Comparison of ENCODE assay signal across 9 mouse cellular contexts in genomic region chr19:42443887-42444409, GRCm38 (mm10). TPM values are rescaled to one million over a fixed set of nuclear protein-coding genes. Genes with fewer than 3 reads are reported as not detected.
A peak's percentile ranks its signal among the peaks of the same experiment; 100 is the strongest.
DNase-seq lines count a peak whose midpoint lies in the region; TF ChIP-seq lines count a peak whose summit lies in the region.
"Had no signal": no experiment of that assay in that cellular context is flagged by ENCODE, and none has a peak within 500 bp of the region (broad histone marks: within the 10 kb centered on the region; RNA-seq: fewer than 3 reads in every experiment).

No protein-coding gene starts in this region.

- peak; percentile 28 to 33 for DNase-seq in heart, postnatal 36 days
- DNase-seq in heart, adult 8-10 months (ENCODE audit: low spot score), result no peak
- no peak for DNase-seq in testis, postnatal 14 days (ENCODE audit: low spot score)
- peak; percentile 76 to 81 for DNase-seq in cerebellum, postnatal 10 days
- DNase-seq in kidney, adult 9 months, result peak; percentile 38
- peak; percentile 3 to 13 for DNase-seq in natural killer cell, adult 2 months (ENCODE audit: low spot score in 2 of 2)
- DNase-seq in gastrocnemius, adult 18-20 months (ENCODE audit: low spot score), result no peak

- H3K4me3 ChIP-seq in testis, adult 2 months (ENCODE audit: control insufficient read depth, low read depth, low read length), result no peak overlapping the region
- H3K4me3 ChIP-seq: embryonic facial prominence, embryonic 12.5 days had no signal

- intact Hi-C loops in heart, postnatal 36 days (cut with DNase I), result loop anchor here (2.0 kb wide), 1 partner anchor 129 kb away; no protein-coding TSS in a partner anchor

- H3K27ac ChIP-seq in testis, adult 2 months (ENCODE audit: control insufficient read depth, insufficient read depth, low read depth, low read length), result no peak overlapping the region
- H3K27ac ChIP-seq: embryonic facial prominence, embryonic 12.5 days had no signal

- no peaks in the 10 kb centered on the region for H3K27me3 ChIP-seq in testis, adult 2 months (ENCODE audit: control insufficient read depth, insufficient read depth, low read length)
- H3K27me3 ChIP-seq: embryonic facial prominence, embryonic 12.5 days had no signal

- no peaks in the 10 kb centered on the region for H3K36me3 ChIP-seq in testis, adult 2 months (ENCODE audit: control insufficient read depth, insufficient read depth, low read length)
- H3K36me3 ChIP-seq: embryonic facial prominence, embryonic 12.5 days had no signal

- TF ChIP-seq POLR2A in testis, adult 2 months (IDR thresholded peaks at IDR 0.05; ENCODE audit: control insufficient read depth, low read depth, low read length), result no peak

- H3K4me1 ChIP-seq in testis, adult 2 months (ENCODE audit: control insufficient read depth, insufficient read depth, low read length), result no peaks in the 10 kb centered on the region; the same call in 1 of the 2 replicates

- peak; percentile 54; the same call in 1 of the 2 replicates for TF ChIP-seq CTCF in testis, adult 2 months (IDR thresholded peaks at IDR 0.05; ENCODE audit: control insufficient read depth, insufficient read depth, insufficient replicate concordance, low read depth, low read length)

RNA-seq across cellular contexts. Expression of gene Crtac1, which starts 12.4 kb away (rescaled TPM):
- not detected for total RNA-seq in heart, postnatal 36 days (2021)
- total RNA-seq in heart, adult 8-10 months (2022), result under 1 TPM in 2 of 4 experiments, not detected in 2; 0.09 to 0.60 TPM
- 3.7 and 4.6 TPM in 2 replicates for polyA plus RNA-seq in testis, adult 2 months (2012; rRNA removed)
- total RNA-seq in gastrocnemius, adult 18-20 months (2021), result under 1 TPM in 1 of 2 experiments, not detected in 1; 0.45 TPM

Comparison
In these comparisons a context has a peak if more than half of its experiments do, and no peak if none do; other contexts are left out.
1. DNase-seq: peak in heart, postnatal 36 days (2 of 2), cerebellum, postnatal 10 days (2 of 2), kidney, adult 9 months (single experiment) and natural killer cell, adult 2 months (2 of 2); none in heart, adult 8-10 months (single experiment), testis, postnatal 14 days (single experiment) and gastrocnemius, adult 18-20 months (single experiment).